Mouse (Mus musculus) CD4-positive helper T cell, adult 2 months (primary cell): Measurements from ENCODE around the gene Pnpla8.
"Not testable (repeated sequence)": the region's sequence is repeated elsewhere in the genome, so short reads cannot be mapped to it uniquely, and the experiment has no call there.

Experiments used
- DNase-seq: peaks from one replicate; pipeline ENCODE4 v3.0.0-alpha.2; 2012; ENCODE audit warnings: low read depth, missing footprints, low spot score

Gene Pnpla8

DNA sequence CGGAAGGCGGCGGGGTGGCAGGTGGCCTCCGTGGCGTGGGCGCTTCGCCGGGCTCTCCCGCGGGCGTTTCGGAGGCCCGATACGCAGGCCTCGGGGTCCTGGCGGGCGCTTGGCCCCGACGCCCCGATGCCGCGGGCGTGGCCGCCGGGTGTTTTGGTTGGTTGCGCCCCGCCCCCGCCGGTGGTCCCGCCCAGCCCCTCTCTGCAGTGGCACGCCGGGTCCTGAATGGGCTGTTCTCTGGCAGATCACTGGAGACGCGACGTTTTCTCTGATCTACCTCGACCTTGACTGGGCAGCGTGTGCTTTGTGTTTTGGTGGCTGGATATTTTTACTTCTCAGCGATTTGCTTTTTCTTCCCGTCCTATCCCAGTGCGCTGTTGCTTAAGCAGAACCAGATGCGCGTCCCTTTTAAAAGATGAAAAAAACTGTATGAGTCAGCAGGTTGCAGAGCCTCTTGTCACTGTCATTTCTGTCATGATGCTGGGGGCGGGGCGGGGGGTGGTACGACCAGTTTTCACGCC, 48.2 kb downstream of the Pnpla8 start:
- peak; percentile 88 for DNase-seq

DNA sequence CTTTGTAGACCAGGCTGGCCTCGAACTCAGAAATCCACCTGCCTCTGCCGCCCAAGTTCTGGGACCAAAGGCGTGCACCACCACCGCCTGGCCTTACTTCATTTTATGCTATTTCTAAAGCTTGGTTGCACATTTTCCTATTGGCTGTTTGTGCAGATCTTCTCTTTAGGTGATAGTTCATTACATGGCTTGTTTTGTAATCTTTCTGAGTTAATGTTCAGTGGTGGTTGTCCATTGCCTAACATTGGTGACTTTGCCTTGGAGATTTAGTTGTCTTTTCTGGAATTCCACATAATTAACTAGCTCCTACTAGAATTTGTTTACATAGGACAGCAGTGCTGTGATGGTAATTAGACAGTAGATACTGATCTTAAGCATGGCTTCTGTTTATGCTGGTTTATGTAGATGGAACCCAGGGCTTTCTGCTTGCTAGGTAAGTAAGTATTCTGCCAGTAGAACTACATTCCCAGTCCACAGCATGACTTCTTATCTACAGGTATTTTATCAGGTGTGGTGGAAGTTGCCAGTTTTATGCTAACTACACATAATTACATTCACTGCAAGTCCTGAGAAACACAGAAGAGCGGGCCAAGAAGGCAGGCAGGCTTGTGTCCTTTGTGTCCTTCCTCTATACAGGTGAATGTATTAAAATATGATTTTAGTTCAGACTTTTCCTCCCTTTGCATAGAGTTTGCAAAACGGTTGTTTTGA, 53.1 kb downstream of the Pnpla8 start:
- no peak for DNase-seq

DNA sequence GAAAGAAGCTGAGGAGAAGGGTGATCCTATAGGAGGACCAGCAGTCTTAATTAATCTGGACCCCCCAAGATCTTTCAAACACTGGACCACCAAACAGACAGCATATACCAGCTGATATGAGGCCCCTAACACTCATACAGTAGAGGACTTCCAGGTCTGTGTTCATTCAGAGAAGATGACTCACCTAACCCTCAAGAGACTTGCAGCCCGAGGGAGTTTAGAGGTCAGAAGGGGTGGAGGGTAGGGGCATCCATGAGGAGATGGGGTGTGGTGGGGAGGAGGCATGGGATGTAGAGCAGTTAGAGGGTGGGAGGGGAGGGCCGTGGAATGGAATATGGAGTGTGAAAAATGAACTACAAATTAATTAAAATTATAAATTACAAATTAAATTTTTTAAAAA, 59.0 kb downstream of the Pnpla8 start:
- not testable (repeated sequence) for DNase-seq

DNA sequence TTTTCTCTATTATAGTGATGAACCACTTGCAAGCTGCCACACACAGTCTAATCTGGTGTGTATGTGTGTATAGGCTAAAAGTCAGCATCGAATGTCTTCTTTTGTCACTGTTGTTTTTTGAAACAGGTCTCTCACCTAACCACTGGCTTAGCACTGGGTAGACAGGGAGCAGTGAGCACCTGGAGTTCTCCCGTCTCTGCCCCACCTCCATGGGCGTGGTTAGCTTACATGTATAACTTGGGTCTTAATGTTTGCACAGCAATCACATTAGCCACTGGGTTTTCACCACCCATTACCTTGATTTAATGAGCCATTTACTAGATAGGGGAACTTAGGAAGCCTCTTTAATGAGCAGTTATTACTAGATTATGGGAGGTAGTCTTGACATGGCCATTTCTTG, 60.4 kb downstream of the Pnpla8 start:
- no peak for DNase-seq

DNA sequence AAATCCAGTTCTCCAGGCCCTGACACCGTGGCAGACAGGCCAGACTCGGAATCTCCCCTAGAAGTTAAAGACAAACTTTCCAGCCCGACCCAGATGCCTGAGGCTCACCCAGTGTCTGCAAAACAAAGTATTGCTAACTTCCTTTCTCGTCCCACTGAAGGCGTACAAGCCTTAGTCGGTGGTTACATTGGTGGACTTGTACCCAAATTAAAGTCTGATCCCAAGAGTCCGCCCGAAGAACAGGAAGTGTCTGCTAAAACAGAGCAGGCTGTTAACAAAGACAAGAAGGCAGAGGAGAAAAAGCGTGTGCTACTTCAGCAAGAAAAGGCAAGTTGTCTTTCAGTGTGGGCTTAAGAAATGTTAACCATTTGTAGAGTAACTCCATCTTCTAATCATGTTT, 62.2 kb downstream of the Pnpla8 start:
- DNase-seq = no peak

DNA sequence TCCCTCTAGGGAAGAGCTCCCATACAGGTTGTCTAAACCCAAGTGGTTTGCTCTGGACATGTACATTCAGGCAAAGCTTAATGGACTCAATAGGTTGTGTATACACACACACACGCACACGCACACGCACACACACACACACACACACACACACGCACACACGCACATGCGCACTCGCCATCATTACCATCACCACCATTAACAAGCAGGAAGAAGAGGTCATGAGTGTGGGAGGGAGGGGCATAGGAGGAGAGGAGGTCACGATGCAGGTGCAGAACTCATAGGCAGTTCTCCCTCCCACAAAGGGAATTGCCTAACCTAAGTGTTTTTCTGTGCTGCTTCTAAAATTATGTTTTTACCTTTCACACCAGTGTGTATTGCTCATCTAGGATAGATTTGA, 65.8 kb downstream of the Pnpla8 start:
- DNase-seq = no peak

DNA sequence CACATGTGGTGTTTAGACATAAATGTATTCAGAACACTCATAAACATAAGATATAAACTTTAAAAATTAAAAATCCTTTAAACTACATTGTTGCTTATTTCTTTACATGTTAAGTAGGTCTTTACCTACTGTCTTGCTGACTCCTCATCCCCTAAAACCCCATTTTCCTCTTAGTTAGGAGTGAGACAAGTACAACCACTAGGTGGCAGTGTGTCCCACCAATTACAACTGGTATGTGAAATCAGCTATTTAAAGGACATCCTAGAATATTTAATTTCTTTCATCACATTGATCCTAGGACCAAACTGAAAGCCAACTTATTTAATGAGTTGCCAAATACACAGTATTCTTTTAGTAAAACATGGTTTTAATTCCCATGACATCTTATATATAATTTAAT, 71.1 kb downstream of the Pnpla8 start:
- DNase-seq = peak; percentile 64

DNA sequence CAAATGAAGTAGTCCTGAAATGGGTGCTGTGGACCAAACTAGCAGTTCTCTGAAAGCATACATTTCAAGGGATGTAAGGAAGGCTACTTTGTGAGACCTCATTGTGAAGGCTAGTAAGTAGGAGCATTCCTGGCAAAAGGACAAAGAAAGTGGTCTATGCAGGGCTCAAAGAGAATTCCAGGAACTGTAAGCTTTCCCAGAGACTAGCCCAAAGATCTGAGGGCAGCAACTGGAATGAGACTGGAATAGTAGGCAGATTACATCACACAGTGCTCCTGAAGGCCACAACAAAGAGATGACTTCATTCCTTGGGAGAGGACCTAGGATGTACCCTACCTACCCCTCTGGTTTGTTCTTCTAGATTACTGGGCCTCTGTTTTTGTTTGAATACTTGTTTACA, 79.6 kb downstream of the Pnpla8 start:
- DNase-seq = no peak

DNA sequence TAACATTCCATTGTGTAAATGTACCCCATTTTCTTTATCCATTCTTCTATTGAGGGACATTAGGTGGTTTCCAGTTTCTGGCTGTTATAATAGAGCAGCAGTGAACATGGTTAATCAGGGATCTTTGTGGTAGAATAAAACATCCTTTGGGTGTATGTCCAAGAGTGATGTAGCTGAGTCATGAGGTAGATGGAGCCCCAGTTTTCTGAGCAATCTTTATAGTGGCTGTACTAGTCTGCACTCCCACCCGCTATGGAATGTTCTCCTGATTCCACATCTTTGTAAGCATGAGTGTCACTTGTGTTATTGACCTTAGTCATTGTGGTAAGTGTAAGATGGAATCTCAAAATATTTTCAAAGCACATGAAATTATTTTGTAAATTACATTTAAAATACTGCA, 82.8 kb downstream of the Pnpla8 start:
- DNase-seq = no peak

DNA sequence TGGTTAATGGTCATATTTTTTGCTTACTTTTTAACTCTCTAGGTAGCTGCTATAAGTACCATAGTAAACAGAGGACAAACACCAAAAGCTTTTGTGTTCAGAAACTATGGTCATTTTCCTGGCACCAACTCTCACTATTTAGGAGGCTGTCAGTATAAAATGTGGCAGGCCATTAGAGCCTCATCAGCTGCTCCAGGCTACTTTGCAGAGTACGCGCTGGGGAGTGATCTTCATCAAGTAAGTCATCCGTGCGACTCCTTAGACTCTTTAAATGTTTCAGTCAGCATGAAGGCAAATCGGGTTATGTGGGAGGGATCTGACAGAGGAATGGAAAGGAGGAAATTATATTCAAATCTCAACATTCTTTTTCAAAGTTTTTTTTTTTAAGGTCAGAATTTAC, 83.7 kb downstream of the Pnpla8 start:
- no peak for DNase-seq

DNA sequence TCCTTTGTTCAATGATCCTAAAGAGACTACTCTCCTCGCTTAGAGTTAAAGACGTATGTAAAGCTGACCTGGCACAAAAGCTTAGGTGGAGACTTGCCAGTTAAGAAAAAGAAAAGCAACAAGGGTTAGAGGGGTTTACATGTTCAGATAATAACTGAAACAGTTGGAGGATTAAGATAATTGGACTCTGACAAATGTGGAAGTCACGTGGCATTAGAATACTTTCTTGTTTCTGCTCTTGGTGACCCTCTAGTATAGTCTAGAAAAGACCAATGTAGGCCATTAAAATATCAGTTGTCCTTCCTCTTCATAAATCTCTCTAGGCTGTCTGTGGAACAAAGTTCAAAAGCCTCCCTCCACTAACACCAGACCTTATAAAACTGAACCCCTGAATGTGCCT, 87.1 kb downstream of the Pnpla8 start:
- DNase-seq = no peak

DNA sequence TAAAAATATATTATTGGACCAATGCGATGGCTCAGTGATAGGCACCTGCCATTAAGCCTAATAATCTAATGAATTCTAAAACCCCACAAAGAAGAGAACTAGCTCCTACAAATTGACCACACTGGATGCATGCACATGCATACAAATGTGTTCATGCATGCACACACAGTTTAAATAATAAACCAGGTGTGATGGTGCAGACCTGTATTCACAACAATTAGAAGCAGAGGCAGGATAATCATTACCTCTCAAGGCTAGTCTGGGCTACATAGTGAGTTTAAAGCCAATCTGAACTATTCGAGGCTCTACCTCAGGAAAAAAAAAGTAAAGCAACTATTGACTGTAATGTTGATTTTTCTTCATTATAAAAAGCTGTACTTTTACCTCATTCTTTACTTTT, 94.0 kb downstream of the Pnpla8 start:
- no peak for DNase-seq

DNA sequence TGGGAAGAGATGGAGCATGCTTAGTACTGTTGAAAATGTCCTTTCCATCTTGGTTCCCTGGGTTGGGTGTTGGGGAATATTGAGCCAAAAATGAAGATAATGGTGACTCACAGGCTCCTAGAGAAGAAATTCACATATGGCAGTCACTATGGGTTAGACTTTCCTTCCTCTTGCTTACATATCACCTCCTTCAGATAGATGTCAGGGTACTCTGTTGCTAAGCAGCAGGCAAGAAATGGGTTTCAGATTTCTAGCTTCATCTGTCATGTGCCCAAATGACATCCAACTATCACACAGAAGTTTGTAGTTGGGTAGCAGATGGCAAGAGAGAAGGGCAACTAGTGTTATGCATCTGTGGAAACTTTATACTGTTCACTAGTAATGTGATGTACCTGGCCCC, 103.9 kb downstream of the Pnpla8 start:
- DNase-seq = no peak

DNA sequence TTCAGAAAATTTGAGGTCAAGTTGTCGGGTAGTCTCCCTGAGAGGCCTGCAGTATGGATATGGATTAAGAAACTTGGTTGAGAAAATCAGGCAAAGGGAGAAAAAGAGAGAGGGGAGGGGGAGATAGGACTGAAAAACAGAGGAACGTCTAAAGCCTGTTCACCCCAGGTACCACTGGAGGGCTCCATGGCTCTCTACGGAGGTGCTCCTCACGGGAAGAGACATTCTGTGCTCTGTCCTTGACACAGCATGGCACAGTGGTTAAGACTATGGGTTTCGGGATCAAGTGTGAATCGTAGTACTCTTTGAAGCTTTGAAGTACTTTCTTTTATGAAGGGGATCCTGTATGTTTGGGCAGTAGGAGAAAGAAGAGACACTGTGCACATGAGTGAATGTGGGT, 106.3 kb downstream of the Pnpla8 start:
- DNase-seq = no peak

DNA sequence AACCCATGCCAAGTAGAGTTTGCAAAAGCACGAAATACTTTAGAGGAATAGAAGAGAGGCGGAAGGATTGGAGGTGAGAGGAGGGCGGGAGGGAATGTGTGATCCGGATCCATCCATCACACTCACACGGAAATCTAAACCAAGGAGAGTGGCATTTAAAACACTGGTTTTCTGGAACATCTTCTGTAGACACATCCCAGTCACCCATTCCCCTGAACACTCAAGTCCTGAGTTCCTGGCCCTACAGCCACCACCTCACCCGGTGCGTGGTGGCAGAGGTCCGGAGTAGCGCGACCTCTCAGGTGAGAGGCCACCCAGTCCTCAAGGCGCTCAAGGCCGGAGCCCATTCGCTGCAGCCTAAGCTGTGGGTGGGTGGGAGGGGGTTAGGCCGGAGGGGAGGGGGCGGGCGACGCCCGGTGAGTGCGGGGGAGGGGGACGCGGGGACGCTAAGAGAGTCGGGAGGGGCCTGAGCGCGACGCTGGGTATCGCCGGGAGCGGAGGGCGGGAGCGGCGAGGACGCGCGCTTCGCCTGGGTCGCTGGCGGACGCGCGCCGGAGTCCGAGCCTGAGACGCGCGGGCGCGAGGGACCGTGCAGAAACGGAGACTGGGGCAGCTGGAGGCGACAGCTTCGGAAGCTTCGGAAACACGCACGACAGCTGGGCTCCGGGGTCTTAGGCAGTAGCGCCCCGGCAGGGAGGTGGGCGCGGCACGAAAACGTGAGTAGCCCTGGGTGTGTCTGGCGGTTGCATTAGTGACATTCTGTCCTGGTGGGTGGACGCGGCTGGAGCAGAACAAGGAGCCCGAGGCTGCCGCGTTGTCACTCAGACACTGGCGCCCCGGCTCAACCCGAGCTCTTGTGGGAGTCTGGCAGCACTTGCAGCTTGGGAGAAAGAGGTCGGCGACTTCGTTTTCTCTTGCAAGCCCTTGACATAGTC, 107.5 kb downstream of the Pnpla8 start, which contains the start of gene Nrcam:
Gene Nrcam (plus strand): TSS at position 505 of the 935 bp plus-strand sequence.
- DNase-seq = no peak

DNA sequence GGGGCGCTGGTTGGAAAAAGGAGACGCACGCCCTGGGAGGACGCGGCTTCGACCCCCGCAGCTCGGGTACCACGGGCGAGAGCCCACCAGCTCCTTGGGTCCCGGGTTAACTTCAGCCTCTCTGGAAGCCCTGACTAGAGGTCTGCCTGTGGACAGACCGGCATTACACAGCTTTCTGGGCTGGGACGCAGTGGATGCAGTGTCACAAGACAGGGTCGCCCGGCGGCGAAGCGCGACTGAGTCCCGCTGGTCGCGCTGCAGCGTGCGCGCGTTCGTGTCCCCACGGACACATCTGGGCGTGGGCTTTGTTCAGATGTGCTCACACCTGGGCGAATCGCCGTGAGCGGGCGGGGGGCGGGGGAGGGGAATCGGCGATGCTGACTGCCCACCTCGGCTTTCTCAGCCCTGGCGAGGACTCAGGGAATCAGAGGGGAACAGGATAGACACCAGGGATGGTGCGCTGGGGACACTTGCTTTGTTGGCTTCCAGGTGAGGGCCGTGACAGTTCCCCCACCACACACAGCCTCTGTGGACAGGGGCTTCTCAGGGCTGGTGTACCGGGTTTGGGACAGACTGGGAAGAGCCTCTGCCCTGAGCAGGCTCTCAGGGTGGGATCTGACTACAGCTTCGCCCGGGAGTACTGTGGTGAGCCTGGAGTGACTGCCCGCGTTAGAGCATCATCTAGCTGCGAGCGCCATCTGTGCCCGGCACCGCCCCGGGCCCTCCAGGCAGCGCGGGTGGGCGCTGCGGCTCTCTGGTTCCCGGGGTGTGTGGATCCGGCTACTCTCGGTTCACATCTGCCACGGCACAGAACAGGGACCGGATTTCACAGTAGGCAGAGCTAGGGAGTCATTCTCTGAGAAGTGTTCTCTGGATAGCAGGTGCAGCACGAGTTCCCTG, 108.4 kb downstream of the Pnpla8 start:
- DNase-seq = peak; percentile 5

DNA sequence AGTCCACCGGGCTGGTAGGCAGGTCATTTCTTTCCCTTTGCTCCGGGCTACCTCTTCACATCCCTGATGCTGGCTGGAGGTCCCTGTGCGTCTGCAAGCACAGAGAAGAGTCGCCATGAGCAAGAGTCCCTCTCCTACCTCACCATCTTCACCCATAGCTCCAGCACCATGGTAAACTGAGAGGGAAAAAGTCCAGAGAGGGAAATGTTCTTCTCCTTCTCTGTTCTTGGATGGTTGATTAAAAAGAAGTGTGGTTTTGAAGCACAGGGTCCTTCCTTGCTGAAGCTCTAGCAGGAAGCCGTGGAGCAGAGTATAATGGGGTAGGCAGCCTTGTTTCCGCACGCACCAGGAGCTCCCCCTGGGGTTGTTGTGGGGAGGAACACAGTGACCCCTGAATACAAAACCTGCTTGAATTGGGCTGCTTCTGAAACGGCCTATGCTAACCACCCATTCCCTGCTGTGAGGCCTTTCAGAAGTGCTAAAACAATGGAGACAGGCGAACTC, 109.1 kb downstream of the Pnpla8 start:
- DNase-seq = no peak

DNA sequence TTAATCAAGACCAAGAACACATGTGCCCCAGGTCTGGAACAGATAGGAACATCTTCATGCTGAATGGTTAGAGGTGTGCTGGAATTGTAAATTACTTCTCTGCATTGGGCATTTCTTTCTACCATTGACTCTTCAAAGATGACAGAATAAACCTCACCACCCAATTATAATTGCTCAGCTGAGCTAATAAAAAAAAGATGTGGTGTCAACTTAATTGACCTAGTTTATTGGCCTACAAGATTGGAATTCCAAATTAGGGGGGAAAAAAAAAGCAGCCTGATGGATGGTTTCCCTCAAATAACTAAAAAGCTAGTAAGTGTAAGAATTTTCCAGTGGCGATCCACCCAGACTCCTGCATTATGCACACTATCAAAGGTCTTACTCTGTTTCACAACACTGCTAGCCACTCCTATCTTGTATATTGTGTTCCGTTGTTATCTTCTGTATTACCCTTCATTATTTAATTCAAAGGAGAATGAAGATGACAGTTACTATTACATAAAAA, 116.0 kb downstream of the Pnpla8 start:
- no peak for DNase-seq

DNA sequence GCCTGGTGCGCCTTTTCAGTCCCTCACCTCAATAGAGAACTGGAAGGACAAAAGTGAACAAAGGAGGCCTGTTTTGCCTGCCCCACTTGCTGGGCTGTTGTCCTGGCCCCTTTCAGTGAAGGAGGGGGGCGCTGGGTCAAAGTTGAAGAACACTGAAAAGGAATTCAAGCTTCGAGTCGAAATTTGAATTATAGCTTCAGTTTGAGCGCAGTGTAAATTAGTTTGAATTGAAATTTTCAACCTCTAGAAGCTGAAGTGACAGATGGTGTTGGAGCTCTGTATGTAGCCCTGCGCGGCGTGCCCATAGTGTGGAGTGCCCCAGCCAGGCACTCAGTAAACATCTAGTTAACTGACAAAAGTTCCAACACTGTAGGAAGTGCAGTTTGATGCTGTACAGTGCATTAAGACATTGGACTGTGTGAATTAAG, 117.0 kb downstream of the Pnpla8 start:
- DNase-seq = no peak

DNA sequence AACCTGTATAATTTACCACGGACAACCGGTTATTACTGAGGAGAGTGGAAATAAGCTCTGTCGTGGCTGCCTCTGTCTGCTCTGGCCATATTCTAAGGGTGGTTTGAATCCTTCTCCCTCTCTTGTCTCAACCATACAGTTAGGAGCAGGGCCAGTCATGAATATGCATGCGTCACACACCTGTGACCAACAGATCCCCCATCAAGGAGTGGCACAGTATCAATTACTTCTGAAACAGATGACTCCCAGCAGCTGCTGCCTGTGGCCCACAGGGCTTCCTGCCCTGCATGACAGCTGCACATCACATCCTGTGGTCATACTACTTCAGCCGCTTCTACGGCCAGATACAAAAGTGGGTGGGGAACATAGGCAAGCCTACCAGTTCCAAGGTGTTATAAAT, 122.9 kb downstream of the Pnpla8 start:
- no peak for DNase-seq

DNA sequence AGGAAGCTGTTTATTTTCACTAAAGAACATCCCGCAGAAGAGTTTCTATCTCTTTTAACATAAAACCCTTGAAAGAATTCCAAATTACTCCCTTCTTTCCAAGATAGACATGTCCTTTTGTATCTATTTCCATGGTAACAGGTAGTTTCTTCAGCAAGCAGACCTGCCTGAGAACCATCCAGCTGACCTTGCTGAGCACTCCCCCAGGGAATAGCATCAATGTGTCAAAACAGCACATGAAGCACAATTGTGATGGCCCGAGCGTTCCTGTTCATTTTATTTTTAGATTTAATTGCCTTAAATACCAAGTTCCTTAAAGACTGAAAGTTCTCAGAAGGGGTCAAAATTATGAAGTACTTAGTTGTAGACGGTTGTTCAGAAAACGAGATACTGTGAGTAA, 124.1 kb downstream of the Pnpla8 start:
- DNase-seq = no peak
